In genomic region chr7:29170066-29170754, GRCm38 (mm10) we compare ENCODE assay signal across 8 mouse cellular contexts. TPM values are rescaled to one million over a fixed set of nuclear protein-coding genes. Genes with fewer than 3 reads are reported as not detected.
DNase-seq lines count a peak whose midpoint lies in the region; ATAC-seq and TF ChIP-seq lines count a peak whose summit lies in the region.

TSS of gene Ggn (plus strand) at chr7:29170210.
TSS of gene Spred3 (minus strand) at chr7:29170411.

- H3K27ac ChIP-seq in hindbrain, embryonic 14.5 days = peak within 1 kb of the TSS; percentile 72
- 0 out of 2 replicates have a peak within 1 kb of the TSS, but pooled peaks have one; percentile 43 for H3K27ac ChIP-seq in limb, embryonic 14.5 days (replicated peaks; ENCODE audit: low read depth, low read length)
- H3K27ac ChIP-seq in midbrain, embryonic 13.5 days = peak within 1 kb of the TSS; percentile 87
- H3K27ac ChIP-seq in spleen, adult 2 months (ENCODE audit: insufficient read depth, low read length) = no peak within 1 kb of the TSS

- H3K36me3 ChIP-seq in hindbrain, embryonic 14.5 days (replicated peaks; ENCODE audit: control insufficient read depth, insufficient read depth) = peaks cover 35% of the 10 kb centered on the region
- H3K36me3 ChIP-seq in limb, embryonic 14.5 days (ENCODE audit: control insufficient read depth, insufficient read depth, low read length) = peaks cover 24% of the 10 kb centered on the region
- H3K36me3 ChIP-seq in midbrain, embryonic 13.5 days = peaks cover 31% of the 10 kb centered on the region
- peaks cover 19% of the 10 kb centered on the region for H3K36me3 ChIP-seq in spleen, adult 2 months (ENCODE audit: control insufficient read depth, insufficient read depth, low read length)

- DNase-seq in urinary bladder, adult 18-20 months (ENCODE audit: low spot score in 2 of 2) = peak; percentile 69 to 83
- DNase-seq in urinary bladder, postnatal 10 days (ENCODE audit: low spot score) = no peak
- peak; percentile 35 to 49 for DNase-seq in cerebellum, postnatal 36 days
- peak; percentile 89 for DNase-seq in gastrocnemius, adult 18-20 months (ENCODE audit: low spot score)
- peak; percentile 69 for DNase-seq in hindbrain, embryonic 14.5 days (ENCODE audit: low spot score)
- DNase-seq in limb, embryonic 14.5 days (ENCODE audit: low spot score) = peak; percentile 80
- DNase-seq in spleen, adult 2 months (ENCODE audit: low read depth in 1 of 2, low spot score in 2 of 2) = peak in 1 of 2 experiments; percentile 36

- H3K9ac ChIP-seq in hindbrain, embryonic 14.5 days = peak within 1 kb of the TSS; percentile 57
- peak within 1 kb of the TSS; percentile 62 for H3K9ac ChIP-seq in limb, embryonic 14.5 days (ENCODE audit: low read depth, low read length, severe bottlenecking)
- peak within 1 kb of the TSS; percentile 70 for H3K9ac ChIP-seq in midbrain, embryonic 13.5 days (replicated peaks)

- peak within 1 kb of the TSS; percentile 47 for H3K4me3 ChIP-seq in hindbrain, embryonic 14.5 days (replicated peaks; ENCODE audit: low read length)
- peak within 1 kb of the TSS; percentile 66 for H3K4me3 ChIP-seq in limb, embryonic 14.5 days (replicated peaks; ENCODE audit: low read length)
- H3K4me3 ChIP-seq in midbrain, embryonic 13.5 days (replicated peaks) = peak within 1 kb of the TSS; percentile 67
- peak within 1 kb of the TSS; percentile 48 for H3K4me3 ChIP-seq in spleen, adult 2 months (ENCODE audit: extremely low read depth, insufficient read depth, insufficient read length)

- WGBS in hindbrain, embryonic 14.5 days = under 1% methylated on average over 30 of the region's 30 CpGs
- under 1% methylated on average over 30 of the region's 30 CpGs for WGBS in limb, embryonic 14.5 days
- under 1% methylated on average over 30 of the region's 30 CpGs for WGBS in midbrain, embryonic 13.5 days
- under 1% methylated on average over 30 of the region's 30 CpGs for WGBS in spleen, adult 2 months

- TF ChIP-seq POLR2A in limb, embryonic 14.5 days (IDR thresholded peaks at IDR 0.05; ENCODE audit: borderline replicate concordance, extremely low read depth, insufficient read depth, insufficient read length) = no peak
- TF ChIP-seq POLR2A in spleen, adult 2 months (IDR thresholded peaks at IDR 0.05; ENCODE audit: low read depth, low read length) = no peak

- ATAC-seq in hindbrain, embryonic 14.5 days (ENCODE audit: low FRiP score) = peak; percentile 17
- ATAC-seq in limb, embryonic 14.5 days (ENCODE audit: low FRiP score, low read depth) = peak; percentile 74
- peak; percentile 44 for ATAC-seq in midbrain, embryonic 13.5 days

- no peak for TF ChIP-seq CTCF in spleen, adult 2 months (IDR thresholded peaks at IDR 0.05; ENCODE audit: extremely low read depth, insufficient read depth, insufficient read length, insufficient replicate concordance)

- peaks cover 22% of the 10 kb centered on the region for H3K4me1 ChIP-seq in hindbrain, embryonic 14.5 days (replicated peaks; ENCODE audit: control insufficient read depth, insufficient read depth, low read length)
- H3K4me1 ChIP-seq in limb, embryonic 14.5 days (ENCODE audit: control insufficient read depth, insufficient read depth, low read length) = peaks cover 20% of the 10 kb centered on the region
- peaks cover 44% of the 10 kb centered on the region for H3K4me1 ChIP-seq in midbrain, embryonic 13.5 days (replicated peaks)
- H3K4me1 ChIP-seq in spleen, adult 2 months (ENCODE audit: control insufficient read depth, insufficient read depth, insufficient read length) = peaks cover 20% of the 10 kb centered on the region

- no peaks in the 10 kb centered on the region for H3K9me3 ChIP-seq in hindbrain, embryonic 14.5 days (ENCODE audit: control insufficient read depth, low read length)
- H3K9me3 ChIP-seq in limb, embryonic 14.5 days (ENCODE audit: control insufficient read depth, low read length) = no peaks in the 10 kb centered on the region
- no peaks in the 10 kb centered on the region for H3K9me3 ChIP-seq in midbrain, embryonic 13.5 days

- H3K27me3 ChIP-seq in hindbrain, embryonic 14.5 days (ENCODE audit: control insufficient read depth, insufficient read depth, low read length) = peaks cover 48% of the 10 kb centered on the region
- H3K27me3 ChIP-seq in limb, embryonic 14.5 days (ENCODE audit: control insufficient read depth, insufficient read depth, low read length) = peaks cover 34% of the 10 kb centered on the region
- peaks cover 47% of the 10 kb centered on the region for H3K27me3 ChIP-seq in midbrain, embryonic 13.5 days
- H3K27me3 ChIP-seq in spleen, adult 2 months (ENCODE audit: control insufficient read depth, insufficient read depth, low read length) = peaks cover 23% of the 10 kb centered on the region

- H3K4me2 ChIP-seq in hindbrain, embryonic 14.5 days (replicated peaks) = peak within 1 kb of the TSS; percentile 57
- H3K4me2 ChIP-seq in limb, embryonic 14.5 days (replicated peaks; ENCODE audit: low read depth, low read length, severe bottlenecking) = peak within 1 kb of the TSS; percentile 86
- peak within 1 kb of the TSS; percentile 66 for H3K4me2 ChIP-seq in midbrain, embryonic 13.5 days (replicated peaks)

RNA-seq across cellular contexts. Expression of gene Ggn, which starts in this region (rescaled TPM):
- under 1 TPM; 0.27 to 0.33 TPM for total RNA-seq in gastrocnemius, adult 18-20 months (2021)
- 0.36 and 1.0 TPM in 2 replicates for polyA plus RNA-seq in hindbrain, embryonic 14.5 days (2014; fragmentation: Nextera tagmentation; extraction: Ambion mirVana)
- polyA plus RNA-seq in limb, embryonic 14.5 days (2012; rRNA removed) = 0.91 and 1.4 TPM in 2 replicates
- 0.45 and 0.54 TPM in 2 replicates for polyA plus RNA-seq in limb, embryonic 14.5 days (2014; fragmentation: Nextera tagmentation; extraction: Ambion mirVana)
- polyA plus RNA-seq in midbrain, embryonic 13.5 days (2015; fragmentation: Nextera tagmentation; extraction: Ambion mirVana) = 0.54 and 0.93 TPM in 2 replicates
- polyA plus RNA-seq in spleen, adult 2 months (2012; rRNA removed) = 0.52 and 0.84 TPM in 2 replicates

RNA-seq across cellular contexts. Expression of gene Spred3, which starts in this region (rescaled TPM):
- 1 to 10 TPM; 1.9 to 3.1 TPM for total RNA-seq in gastrocnemius, adult 18-20 months (2021)
- 10.3 and 10.5 TPM in 2 replicates for polyA plus RNA-seq in hindbrain, embryonic 14.5 days (2014; fragmentation: Nextera tagmentation; extraction: Ambion mirVana)
- polyA plus RNA-seq in limb, embryonic 14.5 days (2012; rRNA removed) = 14.2 and 19.4 TPM in 2 replicates
- polyA plus RNA-seq in limb, embryonic 14.5 days (2014; fragmentation: Nextera tagmentation; extraction: Ambion mirVana) = 3.5 and 4.2 TPM in 2 replicates
- 9.4 and 9.9 TPM in 2 replicates for polyA plus RNA-seq in midbrain, embryonic 13.5 days (2015; fragmentation: Nextera tagmentation; extraction: Ambion mirVana)
- polyA plus RNA-seq in spleen, adult 2 months (2012; rRNA removed) = 1.4 and 1.6 TPM in 2 replicates

Comparison
In these comparisons a context has a peak if more than half of its experiments do, and no peak if none do; other contexts are left out.
1. ATAC-seq: peak in every context shown above with its lines; median percentile 74 in limb, embryonic 14.5 days; 44 in midbrain, embryonic 13.5 days; 17 in hindbrain, embryonic 14.5 days.